Mouse (Mus musculus) lung, adult 2 months (tissue): ENCODE measurements around the gene Cir1. TPM values are rescaled to one million over a fixed set of nuclear protein-coding genes. Genes with fewer than 3 reads are reported as not detected.

Experiments used
- DNase-seq: peaks from one replicate; pipeline ENCODE4 v3.0.0; 2022
- H3K4me1 ChIP-seq: fragments of 200-500 bp; 2 replicates; pipeline ENCODE4 v1.6.1; 2011; ENCODE audit warnings: low read length; ENCODE audit not compliant: control insufficient read depth, insufficient read depth
- H3K4me3 ChIP-seq: fragments of 200-500 bp; replicated peaks from 2 replicates; pipeline ENCODE3; 2011; ENCODE audit warnings: low read depth, mild to moderate bottlenecking, control low read depth, low read length; ENCODE audit errors: extremely low read depth
- CTCF ChIP-seq: fragments of 200-500 bp; IDR thresholded peaks from 2 replicates; pipeline ENCODE4 v1.5.1; 2011; ENCODE audit warnings: mild to moderate bottlenecking, low read length, control low read depth; ENCODE audit not compliant: insufficient read depth
- POLR2A ChIP-seq: fragments of 200-500 bp; IDR thresholded peaks from 2 replicates; pipeline ENCODE4 v1.6.1; 2011; ENCODE audit warnings: low read depth, mild to moderate bottlenecking, control low read depth, low read length, borderline replicate concordance; ENCODE audit errors: extremely low read depth
- WGBS: fragments of 180-500 bp; shearing (Covaris S2); methylation state at CpG from one replicate; pipeline ENCODE4 v1.1.7; 2018; 5-methylcytosine and 5-hydroxymethylcytosine counted together
- polyA plus RNA-seq: library from polyadenylated mRNA; depleted of rRNA; stranded (reverse); fragments of >200 nt; gene quantifications from 2 replicates; pipeline ENCODE4 v1.2.3, GENCODE M21; 2012

Gene Cir1
- polyA plus RNA-seq, 1 experiment: 4.3 TPM

GRCm38 (mm10) chr2:73269666-73270065 is 42.8 kb downstream of the Cir1 start:
- TF ChIP-seq POLR2A (no peak), CTCF (no peak)
- DNase-seq: no peak
- Histone ChIP-seq H3K4me3 (no peak overlapping the region), H3K4me1 (peaks cover 17% of the 10 kb centered on the region)
- 5% methylated on average over 17 of the region's 17 CpGs for WGBS

- Histone ChIP-seq H3K4me1 (peaks cover 10% of the 10 kb centered on the region), H3K4me3 (no peak overlapping the region)
- 15% methylated on average over 8 of the region's 8 CpGs for WGBS
- DNase-seq: no peak
- TF ChIP-seq CTCF (no peak), POLR2A (no peak)
Measured at GRCm38 (mm10) chr2:73268836-73269395, 43.6 kb downstream of the Cir1 start.

GRCm38 (mm10) chr2:73268281-73268680 is 44.2 kb downstream of the Cir1 start:
- H3K4me3 ChIP-seq: no peak overlapping the region
- no peak for DNase-seq
- H3K4me1 ChIP-seq: peaks cover 9% of the 10 kb centered on the region
- WGBS: 9% methylated on average over 12 of the region's 12 CpGs
- no peak for TF ChIP-seq POLR2A
- no peak for TF ChIP-seq CTCF

GRCm38 (mm10) chr2:73267818-73268217 is 44.7 kb downstream of the Cir1 start:
- Histone ChIP-seq H3K4me1 (peaks cover 6% of the 10 kb centered on the region), H3K4me3 (no peak overlapping the region)
- no peak for DNase-seq
- WGBS: 13% methylated on average over 4 of the region's 4 CpGs
- no peak for TF ChIP-seq CTCF
- TF ChIP-seq POLR2A: no peak

- Histone ChIP-seq H3K4me1 (0 out of 2 replicates have a peak, but pooled peaks cover 4% of the 10 kb centered on the region), H3K4me3 (no peak overlapping the region)
- DNase-seq: no peak
- TF ChIP-seq POLR2A: no peak
- 19% methylated on average over 3 of the region's 3 CpGs for WGBS
Measured at GRCm38 (mm10) chr2:73267231-73267630, 45.3 kb downstream of the Cir1 start.

- H3K4me1 ChIP-seq: 0 out of 2 replicates have a peak, but pooled peaks cover 2% of the 10 kb centered on the region
- WGBS: 32% methylated on average over 1 of the region's 1 CpGs
- TF ChIP-seq POLR2A: no peak
- TF ChIP-seq CTCF: no peak
- no peak for DNase-seq
- H3K4me3 ChIP-seq: no peak overlapping the region
Measured at GRCm38 (mm10) chr2:73266623-73267022, 45.9 kb downstream of the Cir1 start.

GRCm38 (mm10) chr2:73266011-73266410 is 46.5 kb downstream of the Cir1 start:
- TF ChIP-seq CTCF (no peak), POLR2A (no peak)
- WGBS: 7% methylated on average over 5 of the region's 5 CpGs

GRCm38 (mm10) chr2:73264611-73265195 is 47.8 kb downstream of the Cir1 start:
- TF ChIP-seq CTCF: no peak
- TF ChIP-seq POLR2A: no peak
- DNase-seq: no peak
- Histone ChIP-seq H3K4me1 (no peaks in the 10 kb centered on the region), H3K4me3 (no peak overlapping the region)
- 13% methylated on average over 11 of the region's 11 CpGs for WGBS

More at GRCm38 (mm10) chr2:73266011-73266410, 46.5 kb downstream of the Cir1 start:
- no peak for DNase-seq
- Histone ChIP-seq H3K4me1 (no peaks in the 10 kb centered on the region), H3K4me3 (no peak overlapping the region)

- 4% methylated on average over 38 of the region's 38 CpGs for WGBS
- no peak for DNase-seq
- no peaks in the 10 kb centered on the region for H3K4me1 ChIP-seq
- TF ChIP-seq CTCF (no peak), POLR2A (no peak)
- no peak overlapping the region for H3K4me3 ChIP-seq
Measured at GRCm38 (mm10) chr2:73263794-73264610, 48.5 kb downstream of the Cir1 start.

- DNase-seq: no peak
- WGBS: 15% methylated on average over 16 of the region's 16 CpGs
- no peak for TF ChIP-seq POLR2A
- TF ChIP-seq CTCF: no peak
- Histone ChIP-seq H3K4me1 (no peaks in the 10 kb centered on the region), H3K4me3 (no peak overlapping the region)
Measured at GRCm38 (mm10) chr2:73263172-73263765, 49.2 kb downstream of the Cir1 start.
